Mouse (Mus musculus) layer of hippocampus, adult 2 months (tissue): Measurements from ENCODE around the gene Luc7l3. TPM values are rescaled to one million over a fixed set of nuclear protein-coding genes. Genes with fewer than 3 reads are reported as not detected.

Source experiments
- DNase-seq, 2 experiments: peaks; one replicate each; pipeline ENCODE4 v3.0.0; 2022; ENCODE audit warnings: low spot score in 2 of 2
- H3K27ac ChIP-seq: fragments of 200-600 bp; 2 replicates; pipeline ENCODE4 v1.8.1; 2022
- H3K4me3 ChIP-seq: fragments of 200-600 bp; 2 replicates; pipeline ENCODE4 v1.8.1; 2022; ENCODE audit warnings: mild to moderate bottlenecking
- CTCF ChIP-seq: fragments of 200-600 bp; conservative IDR thresholded peaks from 2 replicates; pipeline ENCODE4 v1.8.1; 2022; ENCODE audit warnings: antibody characterized with exemption, mild to moderate bottlenecking, moderate library complexity
- total RNA-seq, 2 experiments: library from RNA; stranded (reverse); gene quantifications; 2 replicates each; pipeline ENCODE4 v1.2.3; 2021

Luc7l3 gene
- total RNA-seq, 2 experiments from 2014 or later = 115 to 132 TPM

DNA sequence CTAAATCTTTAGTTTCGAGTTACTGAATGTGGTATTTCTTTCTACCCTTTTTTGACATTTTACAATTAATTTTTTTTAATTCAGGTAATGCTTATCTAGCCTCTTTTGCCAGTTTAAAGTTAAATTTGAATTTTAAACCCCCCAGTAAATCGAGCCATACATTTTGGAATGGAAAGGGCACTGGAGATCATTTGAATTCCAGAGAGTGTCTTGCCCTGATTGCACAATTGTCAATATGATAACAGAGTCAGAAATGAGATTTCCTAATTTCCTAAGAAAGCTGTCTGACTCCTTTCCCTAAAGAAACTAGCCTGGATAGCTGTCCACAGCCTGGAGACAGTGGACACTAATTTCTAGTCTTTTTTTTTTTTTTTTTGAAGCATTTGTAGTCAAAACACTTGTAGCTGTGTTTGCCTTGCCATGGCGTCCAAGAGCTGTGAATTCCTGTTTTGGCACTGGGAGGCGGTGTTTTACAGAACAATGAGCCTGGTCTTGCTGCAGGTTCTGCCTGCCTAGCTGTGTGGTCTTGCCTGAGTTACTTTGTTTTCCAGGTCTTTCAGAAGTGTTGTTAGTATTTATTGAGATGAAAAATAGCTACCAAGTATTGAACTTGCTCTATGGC lies 7.6 kb upstream of the Luc7l3 start:
- Histone ChIP-seq H3K27ac (peak overlapping the region; percentile 100), H3K4me3 (peak overlapping the region; percentile 85)
- DNase-seq = peak; percentile 68 to 76
- TF ChIP-seq CTCF = peak; percentile 78

GRCm38 (mm10) chr11:94328644-94329025 lies 6.8 kb upstream of the Luc7l3 start:
- Histone ChIP-seq H3K4me3 (peak overlapping the region; percentile 85), H3K27ac (peak overlapping the region; percentile 100)
- DNase-seq = peak in 1 of 2 experiments; percentile 53
- TF ChIP-seq CTCF = no peak

GRCm38 (mm10) chr11:94327693-94328643 lies 6.2 kb upstream of the Luc7l3 start, which contains the start of gene Ankrd40:
TSS of gene Ankrd40 (plus strand) at chr11:94328001.
- TF ChIP-seq CTCF = no peak
- H3K27ac ChIP-seq = peak within 1 kb of the TSS; percentile 100
- DNase-seq = peak; percentile 96 to 97

GRCm38 (mm10) chr11:94326961-94327411 lies 5.2 kb upstream of the Luc7l3 start:
- no peak for DNase-seq
- Histone ChIP-seq H3K27ac (peak overlapping the region; percentile 100), H3K4me3 (peak overlapping the region; percentile 85)
- no peak for TF ChIP-seq CTCF

More at GRCm38 (mm10) chr11:94327693-94328643, 6.2 kb upstream of the Luc7l3 start, which contains the start of gene Ankrd40:
- H3K4me3 ChIP-seq = peak within 1 kb of the TSS; percentile 85

- Histone ChIP-seq H3K4me3 (no peak overlapping the region), H3K27ac (no peak overlapping the region)
- TF ChIP-seq CTCF = no peak
- DNase-seq = no peak
Measured at GRCm38 (mm10) chr11:94324618-94325017, 2.8 kb upstream of the Luc7l3 start.

DNA sequence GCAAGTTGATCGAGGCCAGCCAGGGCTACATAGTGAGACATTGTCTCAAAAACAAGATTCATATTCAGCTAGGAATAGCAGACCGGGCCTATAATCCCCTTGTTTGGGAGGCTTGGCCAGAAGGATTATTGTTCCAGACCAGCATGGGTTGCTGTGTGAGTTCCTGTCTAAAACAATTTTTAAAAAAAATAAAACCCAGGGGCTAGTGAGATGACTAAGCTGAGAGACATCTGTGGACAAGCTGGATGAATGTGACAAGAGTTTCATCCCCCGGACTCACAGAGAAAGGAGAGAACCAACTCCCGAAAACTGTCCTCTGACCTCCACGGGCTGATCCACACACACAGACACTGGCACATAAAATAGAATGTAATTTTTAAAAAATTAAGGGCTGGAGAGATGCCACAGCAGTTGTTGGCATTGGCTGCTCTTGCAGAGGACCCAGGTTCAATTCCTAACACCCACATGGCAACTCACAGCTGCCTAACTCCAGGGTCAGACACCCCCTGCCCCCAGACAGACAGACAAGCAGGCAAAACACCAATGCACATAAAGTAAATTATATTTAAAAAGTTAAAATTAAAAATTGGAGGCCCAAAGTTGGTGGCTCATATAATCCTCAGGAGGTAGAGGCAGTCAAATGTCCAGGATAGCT lies 1.6 kb upstream of the Luc7l3 start:
- no peak for DNase-seq
- peak overlapping the region; percentile 98 for H3K27ac ChIP-seq
- TF ChIP-seq CTCF = no peak
- no peak overlapping the region for H3K4me3 ChIP-seq

DNA sequence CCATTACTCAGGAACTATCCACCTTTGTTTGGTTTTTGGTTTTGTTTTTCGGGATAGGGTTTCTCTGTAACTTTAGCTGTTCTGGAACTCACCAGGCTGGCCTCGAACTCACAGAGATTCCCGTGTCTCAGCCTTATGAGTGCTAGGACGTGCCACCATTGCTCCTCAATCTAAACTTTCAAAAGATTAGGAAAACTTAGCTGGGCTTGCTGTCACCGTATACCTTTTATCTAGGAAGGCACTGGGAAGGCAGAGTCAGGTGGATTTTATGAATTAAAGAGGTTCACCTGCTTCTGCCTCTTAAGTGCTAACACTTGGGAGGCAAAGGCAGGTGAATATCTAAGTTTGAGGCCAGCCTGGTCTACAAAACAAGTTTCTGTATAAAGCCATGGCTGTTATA lies 848 bp upstream of the Luc7l3 start:
- TF ChIP-seq CTCF = no peak
- Histone ChIP-seq H3K4me3 (peak overlapping the region; percentile 72), H3K27ac (peak overlapping the region; percentile 98)
- DNase-seq = no peak

GRCm38 (mm10) chr11:94320969-94321930 lies 538 bp downstream of the Luc7l3 start:
- peak in 1 of 2 experiments; percentile 39 for DNase-seq
- H3K4me3 ChIP-seq = peak overlapping the region; percentile 72
- peak overlapping the region; percentile 98 for H3K27ac ChIP-seq
- no peak for TF ChIP-seq CTCF

GRCm38 (mm10) chr11:94318056-94318455 lies 3.7 kb downstream of the Luc7l3 start:
- no peak for DNase-seq
- no peak overlapping the region for H3K4me3 ChIP-seq
- no peak overlapping the region for H3K27ac ChIP-seq
- TF ChIP-seq CTCF = no peak

- Histone ChIP-seq H3K4me3 (no peak overlapping the region), H3K27ac (no peak overlapping the region)
- no peak for TF ChIP-seq CTCF
- DNase-seq = no peak
Measured at GRCm38 (mm10) chr11:94317515-94317914, 4.3 kb downstream of the Luc7l3 start.

- Histone ChIP-seq H3K27ac (no peak overlapping the region), H3K4me3 (no peak overlapping the region)
- DNase-seq = no peak
- TF ChIP-seq CTCF = no peak
Measured at GRCm38 (mm10) chr11:94317014-94317413, 4.8 kb downstream of the Luc7l3 start.

DNA sequence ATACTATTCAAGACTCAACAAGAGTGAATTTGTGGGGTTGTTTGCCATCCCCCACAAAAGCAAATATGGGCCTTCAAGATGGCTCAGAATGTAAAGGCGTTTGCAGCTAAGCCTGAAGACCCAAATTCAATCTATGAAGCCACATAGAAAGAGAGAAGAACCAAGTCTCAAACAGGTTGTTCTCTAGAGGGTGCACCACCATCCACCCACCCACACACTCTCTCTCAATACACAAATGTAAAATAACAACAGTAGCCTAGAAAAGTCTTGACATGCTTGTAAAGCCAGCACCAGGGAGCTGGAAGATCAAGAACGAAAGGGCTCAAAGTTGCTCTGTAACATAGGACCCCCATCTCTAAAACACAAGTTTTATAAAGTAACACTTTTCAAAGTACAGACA lies 5.3 kb downstream of the Luc7l3 start:
- TF ChIP-seq CTCF = no peak
- Histone ChIP-seq H3K27ac (no peak overlapping the region), H3K4me3 (no peak overlapping the region)

More for the DNA sequence above, 5.3 kb downstream of the Luc7l3 start:
- DNase-seq = no peak
